Mouse (Mus musculus) cerebellum, adult (tissue): ENCODE measurements at regions not wholly inside any gene's neighbourhood (a gene's known extent, or its start where the extent isn't known, plus 50 kb on each side); places are given as distances from the start of the nearest gene placed in this dataset.

Experiments
- ATAC-seq: cut with Nextera tagmentation; 2 replicates; pipeline ENCODE4 v1.9.2; 2017; ENCODE audit warnings: mild to moderate bottlenecking, moderate library complexity, mixed read lengths; ENCODE audit not compliant: insufficient number of reproducible peaks, low FRiP score, low TSS enrichment

GRCm38 (mm10) chr11:57911698-57912283 is 79.2 kb upstream of the Hand1 start:
- no peak for ATAC-seq

- ATAC-seq: no peak
Measured at GRCm38 (mm10) chr11:57904216-57904615, 71.6 kb upstream of the Hand1 start.

- no peak for ATAC-seq
Measured at GRCm38 (mm10) chr11:57899335-57899734, 66.7 kb upstream of the Hand1 start.

- ATAC-seq: no peak
Measured at GRCm38 (mm10) chr11:57895497-57895896, 62.9 kb upstream of the Hand1 start.

GRCm38 (mm10) chr11:57882736-57883635 is 50.4 kb upstream of the Hand1 start:
- no peak for ATAC-seq
